Mouse (Mus musculus) layer of hippocampus, adult 9-11 months (tissue): ENCODE results near the gene Ube3b.

Experiments
- DNase-seq: peaks from one replicate; pipeline ENCODE4 v3.0.0; 2022

The Ube3b gene

GRCm38 (mm10) chr5:114374409-114375213, 5.8 kb upstream of the Ube3b start:
- DNase-seq = no peak

- no peak for DNase-seq
Observed at GRCm38 (mm10) chr5:114378177-114378920, 2.1 kb upstream of the Ube3b start.

GRCm38 (mm10) chr5:114378936-114379335, 1.5 kb upstream of the Ube3b start:
- DNase-seq = no peak

GRCm38 (mm10) chr5:114379763-114380162, 644 bp upstream of the Ube3b start:
- no peak for DNase-seq

- DNase-seq = no peak
Observed at GRCm38 (mm10) chr5:114381013-114381351, 575 bp downstream of the Ube3b start.

- DNase-seq = no peak
Observed at GRCm38 (mm10) chr5:114383184-114383904, 2.9 kb downstream of the Ube3b start.

- no peak for DNase-seq
Observed at GRCm38 (mm10) chr5:114384448-114384847, 4.0 kb downstream of the Ube3b start.

- no peak for DNase-seq
Observed at GRCm38 (mm10) chr5:114393169-114393568, 12.8 kb downstream of the Ube3b start.

GRCm38 (mm10) chr5:114406592-114406991, 26.2 kb downstream of the Ube3b start:
- no peak for DNase-seq

GRCm38 (mm10) chr5:114407269-114407668, 26.9 kb downstream of the Ube3b start:
- no peak for DNase-seq

GRCm38 (mm10) chr5:114407810-114408209, 27.4 kb downstream of the Ube3b start:
- DNase-seq = no peak

GRCm38 (mm10) chr5:114408846-114409245, 28.4 kb downstream of the Ube3b start:
- no peak for DNase-seq

GRCm38 (mm10) chr5:114410429-114410828, 30.0 kb downstream of the Ube3b start:
- no peak for DNase-seq

GRCm38 (mm10) chr5:114412361-114412998, 32.1 kb downstream of the Ube3b start:
- DNase-seq = no peak

- no peak for DNase-seq
Observed at GRCm38 (mm10) chr5:114413067-114413735, 32.8 kb downstream of the Ube3b start.

- DNase-seq = no peak
Observed at GRCm38 (mm10) chr5:114415606-114416005, 35.2 kb downstream of the Ube3b start.

- no peak for DNase-seq
Observed at GRCm38 (mm10) chr5:114416855-114417254, 36.4 kb downstream of the Ube3b start.

- no peak for DNase-seq
Observed at GRCm38 (mm10) chr5:114418541-114418940, 38.1 kb downstream of the Ube3b start.

- no peak for DNase-seq
Observed at GRCm38 (mm10) chr5:114421561-114422298, 41.3 kb downstream of the Ube3b start.

GRCm38 (mm10) chr5:114422591-114422990, 42.2 kb downstream of the Ube3b start:
- no peak for DNase-seq

GRCm38 (mm10) chr5:114423961-114424360, 43.6 kb downstream of the Ube3b start:
- DNase-seq = no peak

GRCm38 (mm10) chr5:114426732-114427131, 46.3 kb downstream of the Ube3b start:
- no peak for DNase-seq
